Mouse (Mus musculus) kidney, embryonic 16.5 days (tissue): ENCODE measurements around the gene Oscar. TPM values are rescaled to one million over a fixed set of nuclear protein-coding genes. Genes with fewer than 3 reads are reported as not detected.
"Not testable (repeated sequence)": the region's sequence is repeated elsewhere in the genome, so short reads cannot be mapped to it uniquely, and the experiment has no call there.

Experiments used
- ATAC-seq: fragments of 200-750 bp; cut with Nextera tagmentation; 2 replicates; pipeline ENCODE4 v1.8.0; 2017; ENCODE audit warnings: moderate TSS enrichment; ENCODE audit not compliant: low FRiP score, low TSS enrichment
- H3K27ac ChIP-seq: fragments of 300-500 bp; sonication (generic); 2 replicates; pipeline ENCODE4 v1.5.1; 2014; ENCODE audit warnings: low read length
- H3K27me3 ChIP-seq: fragments of 300-500 bp; sonication (generic); 2 replicates; pipeline ENCODE4 v1.6.1; 2014; ENCODE audit warnings: low read length, control low read depth, mixed read lengths; ENCODE audit not compliant: insufficient read depth
- H3K36me3 ChIP-seq: fragments of 300-500 bp; sonication (generic); 2 replicates; pipeline ENCODE4 v1.6.1; 2014; ENCODE audit warnings: low read length, control low read depth, mixed read lengths; ENCODE audit not compliant: insufficient read depth
- H3K4me1 ChIP-seq: fragments of 300-500 bp; sonication (generic); 2 replicates; pipeline ENCODE4 v1.6.1; 2014; ENCODE audit warnings: low read length, control low read depth, mixed read lengths; ENCODE audit not compliant: insufficient read depth
- H3K4me2 ChIP-seq: fragments of 300-500 bp; sonication (generic); replicated peaks from 2 replicates; pipeline ENCODE4 v1.6.1; 2014; ENCODE audit warnings: low read depth, low read length
- H3K4me3 ChIP-seq: fragments of 300-500 bp; sonication (generic); 2 replicates; pipeline ENCODE4 v1.5.1; 2014; ENCODE audit warnings: mild to moderate bottlenecking, low read length
- H3K9ac ChIP-seq: fragments of 300-500 bp; sonication (generic); replicated peaks from 2 replicates; pipeline ENCODE4 v1.6.1; 2014; ENCODE audit warnings: low read length
- H3K9me3 ChIP-seq: fragments of 300-500 bp; sonication (generic); 2 replicates; pipeline ENCODE4 v1.6.1; 2016; ENCODE audit warnings: low read length, control low read depth
- WGBS: fragments of 180-500 bp; shearing (Covaris S2); extraction: QIAGEN DNeasy Blood & Tissue Kit; methylation state at CpG from one replicate; pipeline ENCODE4 v1.1.7; 2014; 5-methylcytosine and 5-hydroxymethylcytosine counted together
- microRNA-seq: library from miRNA; unstranded; fragments of <30 nt; microRNA quantifications from one replicate; pipeline ENCODE4, GENCODE M21; 2016
- polyA plus RNA-seq: library from polyadenylated mRNA; unstranded; fragments of >200 nt; fragmentation: Nextera tagmentation; extraction: Ambion mirVana; gene quantifications from 2 replicates; pipeline ENCODE4 v1.2.1, GENCODE M21; 2015

The Oscar gene
- polyA plus RNA-seq, 1 experiment from 2014 or later, result 0.25 TPM

DNA sequence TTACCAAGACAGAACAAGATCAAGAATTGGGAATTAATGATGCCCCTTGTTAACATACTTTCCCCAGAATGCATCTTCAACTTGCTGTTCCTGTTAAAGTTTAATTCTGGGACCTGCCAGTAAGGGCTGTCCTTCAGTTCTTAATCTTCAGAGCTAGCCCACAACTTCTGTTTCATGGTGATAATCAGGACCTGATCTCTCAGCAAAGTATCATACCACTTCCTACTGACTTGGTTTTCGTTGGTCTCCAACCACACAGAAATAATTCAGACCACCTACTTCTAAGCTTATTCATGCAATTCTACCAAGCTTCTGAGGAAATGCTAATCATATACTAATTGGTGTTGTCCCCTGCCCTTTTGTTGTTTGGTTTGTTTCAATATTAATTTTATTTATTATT lies 44.1 kb downstream of the Oscar start:
- H3K27ac ChIP-seq, result no peak overlapping the region
- ATAC-seq, result no peak
- no peaks in the 10 kb centered on the region for H3K9me3 ChIP-seq
- H3K9ac ChIP-seq, result no peak overlapping the region
- H3K36me3 ChIP-seq, result no peaks in the 10 kb centered on the region
- no peak overlapping the region for H3K4me2 ChIP-seq
- no peak overlapping the region for H3K4me3 ChIP-seq
- no peaks in the 10 kb centered on the region for H3K4me1 ChIP-seq
- H3K27me3 ChIP-seq, result no peaks in the 10 kb centered on the region
- WGBS, result 82% methylated on average over 1 of the region's 1 CpGs

DNA sequence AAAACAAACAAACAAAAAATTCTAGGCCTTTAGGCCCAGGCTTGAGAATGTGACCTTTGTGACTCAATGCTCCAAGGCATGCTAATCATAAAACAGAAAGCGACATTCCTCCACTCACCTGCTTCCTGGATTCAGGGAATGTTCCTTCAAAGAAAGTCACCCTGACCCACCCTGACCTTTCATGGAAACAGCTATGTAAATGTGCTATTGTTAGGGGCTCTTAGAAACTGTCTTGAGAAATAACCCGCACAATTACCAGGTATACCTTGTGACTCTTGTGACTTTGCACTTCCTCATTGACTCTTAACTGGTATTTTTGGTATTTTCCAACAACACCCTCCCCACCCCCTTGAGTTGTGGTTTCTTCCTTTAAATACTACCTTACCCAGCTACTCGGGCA lies 45.4 kb downstream of the Oscar start:
- WGBS, result 82% methylated on average over 3 of the region's 3 CpGs
- ATAC-seq, H3K4me2 ChIP-seq: not testable (repeated sequence)

DNA sequence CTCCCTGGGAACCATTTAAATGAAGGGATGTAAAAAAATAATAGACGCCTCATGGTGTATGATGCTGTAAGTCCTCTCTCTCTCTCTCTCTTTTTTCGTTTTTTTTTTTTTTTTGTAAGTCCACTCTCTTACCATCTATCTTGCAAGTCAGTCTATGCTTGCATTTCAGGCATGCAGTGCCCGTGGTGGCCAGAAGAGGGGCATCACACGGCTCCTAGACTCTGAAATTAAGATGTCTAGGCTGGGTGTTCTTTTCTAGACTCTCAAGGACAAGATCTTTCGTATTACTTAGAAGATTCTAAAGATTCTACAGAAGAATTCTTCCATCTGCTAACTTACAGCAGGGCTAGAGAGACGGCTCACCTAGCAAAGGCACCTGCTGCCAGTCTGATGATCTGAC lies 46.2 kb downstream of the Oscar start:
- ATAC-seq, result no peak
- no peaks in the 10 kb centered on the region for H3K27me3 ChIP-seq
- 66% methylated on average over 6 of the region's 6 CpGs for WGBS

More for the DNA sequence above, 45.4 kb downstream of the Oscar start:
- H3K36me3 ChIP-seq, H3K27ac ChIP-seq, H3K9me3 ChIP-seq, H3K27me3 ChIP-seq, H3K4me1 ChIP-seq, H3K4me3 ChIP-seq, H3K9ac ChIP-seq: not testable (repeated sequence)

DNA sequence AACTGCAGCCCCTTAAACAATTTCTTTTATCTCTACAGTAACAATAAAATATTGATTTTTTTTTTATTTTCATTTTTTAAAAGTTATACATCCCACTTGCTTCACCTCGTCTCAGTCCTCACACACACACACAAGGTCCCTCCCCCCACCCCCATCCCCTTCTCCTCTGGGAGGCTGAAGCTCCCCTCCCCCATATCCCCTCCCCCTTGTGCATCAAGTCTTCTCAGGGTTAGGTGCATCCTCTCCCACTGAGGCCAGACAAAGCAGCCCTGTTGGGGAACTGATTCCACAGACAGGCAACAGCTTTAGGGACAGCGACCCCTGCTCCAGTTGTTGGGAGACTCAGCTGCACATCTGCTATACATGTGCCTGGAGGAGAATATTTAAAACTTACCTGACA lies 48.6 kb downstream of the Oscar start:
- no peak overlapping the region for H3K27ac ChIP-seq
- H3K27me3 ChIP-seq, result no peaks in the 10 kb centered on the region
- no peaks in the 10 kb centered on the region for H3K36me3 ChIP-seq
- no peak overlapping the region for H3K4me2 ChIP-seq
- no peaks in the 10 kb centered on the region for H3K4me1 ChIP-seq
- no peak for ATAC-seq
- H3K9me3 ChIP-seq, result no peaks in the 10 kb centered on the region
- 18% methylated on average over 2 of the region's 2 CpGs for WGBS
- H3K9ac ChIP-seq, result no peak overlapping the region
- H3K4me3 ChIP-seq, result no peak overlapping the region

More for the DNA sequence above, 46.2 kb downstream of the Oscar start:
- Histone ChIP-seq H3K4me3 (no peak overlapping the region), H3K27ac (no peak overlapping the region), H3K9me3 (no peaks in the 10 kb centered on the region), H3K9ac (no peak overlapping the region), H3K4me2 (no peak overlapping the region), H3K36me3 (no peaks in the 10 kb centered on the region), H3K4me1 (no peaks in the 10 kb centered on the region)

Small RNAs within 50 kb of the gene (microRNA-seq; reads per million reads assigned to microRNA genes)
- gene Gm25100, result not detected
- 2.4 reads per million, percentile 10 among the genes with 10 or more reads in this experiment for gene Mir3572

Other genes with a start within 250 kb of the Oscar start
- 1.0 TPM in 2 replicates for gene Cacng8, start 225.5 kb downstream of the Oscar start, polyA plus RNA-seq
- gene Cacng6, start 192.0 kb downstream of the Oscar start, polyA plus RNA-seq, result 0.19 and 0.22 TPM in 2 replicates
- 0.12 TPM in 1 of 2 replicates, not detected in the other for gene Tarm1, start 113.5 kb downstream of the Oscar start, polyA plus RNA-seq
- 504 and 516 TPM in 2 replicates for gene Ndufa3, start 1.2 kb upstream of the Oscar start, polyA plus RNA-seq
- gene Tfpt, start 13.8 kb upstream of the Oscar start, polyA plus RNA-seq, result 21.4 and 27.7 TPM in 2 replicates
- gene Prpf31, start 13.8 kb upstream of the Oscar start, polyA plus RNA-seq, result 115 and 118 TPM in 2 replicates
- 65.3 and 71.6 TPM in 2 replicates for gene Cnot3, start 29.1 kb upstream of the Oscar start, polyA plus RNA-seq
- 16.7 and 17.4 TPM in 2 replicates for gene Leng1, start 49.7 kb upstream of the Oscar start, polyA plus RNA-seq
- 25.3 and 29.1 TPM in 2 replicates for gene Tmc4, start 61.4 kb upstream of the Oscar start, polyA plus RNA-seq
- gene Tsen34, start 76.7 kb upstream of the Oscar start, polyA plus RNA-seq, result 286 and 341 TPM in 2 replicates
- gene Mboat7, start 77.4 kb upstream of the Oscar start, polyA plus RNA-seq, result 70.5 and 73.9 TPM in 2 replicates
- 1,357 and 1,383 TPM in 2 replicates for gene Rps9, start 87.8 kb upstream of the Oscar start, polyA plus RNA-seq
- 0.85 and 0.98 TPM in 2 replicates for gene Pirb, start 104.2 kb upstream of the Oscar start, polyA plus RNA-seq
- 0.11 TPM in 1 of 2 replicates, not detected in the other for gene Gm15448, start 209.5 kb upstream of the Oscar start, polyA plus RNA-seq
- gene Pira2, start 228.9 kb upstream of the Oscar start, polyA plus RNA-seq, result 0.13 and 0.21 TPM in 2 replicates